Mouse (Mus musculus) intestine, embryonic 16.5 days (tissue): ENCODE measurements around the gene Try4. TPM values are rescaled to one million over a fixed set of nuclear protein-coding genes. Genes with fewer than 3 reads are reported as not detected.

ENCODE experiments used
- polyA plus RNA-seq: library from polyadenylated mRNA; unstranded; fragments of >200 nt; fragmentation: Nextera tagmentation; extraction: Ambion mirVana; gene quantifications from 2 replicates; pipeline ENCODE4 v1.2.1, GENCODE M21; 2015

The Try4 gene
- polyA plus RNA-seq, 1 experiment from 2014 or later: 30.3 TPM

Other genes with a start within 250 kb of the Try4 start
- gene Try5, start 14.6 kb downstream of the Try4 start, polyA plus RNA-seq: 132 and 195 TPM in 2 replicates
- 194 and 223 TPM in 2 replicates for gene Try10, start 51.8 kb downstream of the Try4 start, polyA plus RNA-seq
- gene Prss3, start 75.4 kb downstream of the Try4 start, polyA plus RNA-seq: 87.7 and 123 TPM in 2 replicates
- gene Gm5771, start 90.1 kb downstream of the Try4 start, polyA plus RNA-seq: 98.0 and 153 TPM in 2 replicates
- 63.0 and 104 TPM in 2 replicates for gene Gm10334, start 143.9 kb downstream of the Try4 start, polyA plus RNA-seq
- 314 and 441 TPM in 2 replicates for gene Prss1, start 156.7 kb downstream of the Try4 start, polyA plus RNA-seq
- 141 and 217 TPM in 2 replicates for gene Prss2, start 219.5 kb downstream of the Try4 start, polyA plus RNA-seq